Mouse (Mus musculus): ENCODE results near the gene Tmem190. TPM values are rescaled to one million over a fixed set of nuclear protein-coding genes. Genes with fewer than 3 reads are reported as not detected.

Tmem190 gene
- polyA plus RNA-seq, 1 experiment from 2014 or later = 0.41 TPM

- peaks cover 9% of the 10 kb centered on the region for H3K36me3 ChIP-seq (ENCODE audit: control insufficient read depth, insufficient read depth, low read length)
- peaks cover 6% of the 10 kb centered on the region for H3K4me1 ChIP-seq (ENCODE audit: control insufficient read depth, insufficient read depth, low read length)
- 73% methylated on average over 2 of the region's 2 CpGs for WGBS
- no peak overlapping the region for H3K27ac ChIP-seq (replicated peaks; ENCODE audit: low read depth, low read length)
- H3K9ac ChIP-seq (ENCODE audit: low read length) = no peak overlapping the region
- no peaks in the 10 kb centered on the region for H3K9me3 ChIP-seq (ENCODE audit: control insufficient read depth, low read length)
- no peak for DNase-seq (ENCODE audit: low spot score)
- H3K27me3 ChIP-seq (ENCODE audit: control insufficient read depth, insufficient read depth, low read length) = no peaks in the 10 kb centered on the region
- no peak for ATAC-seq (ENCODE audit: insufficient number of reproducible peaks, low FRiP score, low TSS enrichment, low read depth)
- H3K4me3 ChIP-seq (ENCODE audit: low read depth, low read length) = no peak overlapping the region
- no peak overlapping the region for H3K4me2 ChIP-seq (ENCODE audit: low read depth, severe bottlenecking)
Measured at GRCm38 (mm10) chr7:4743354-4743753, 39.4 kb upstream of the Tmem190 start.

- H3K4me1 ChIP-seq (ENCODE audit: control insufficient read depth, insufficient read depth, low read length) = peaks cover 4% of the 10 kb centered on the region
- ATAC-seq (ENCODE audit: insufficient number of reproducible peaks, low FRiP score, low TSS enrichment, low read depth) (no peak), DNase-seq (ENCODE audit: low spot score) (no peak)
- H3K27me3 ChIP-seq (ENCODE audit: control insufficient read depth, insufficient read depth, low read length) = no peaks in the 10 kb centered on the region
- peaks cover 9% of the 10 kb centered on the region for H3K36me3 ChIP-seq (ENCODE audit: control insufficient read depth, insufficient read depth, low read length)
- WGBS = 95% methylated on average over 6 of the region's 6 CpGs
- H3K27ac ChIP-seq (replicated peaks; ENCODE audit: low read depth, low read length) = no peak overlapping the region
- no peak overlapping the region for H3K4me3 ChIP-seq (ENCODE audit: low read depth, low read length)
- no peaks in the 10 kb centered on the region for H3K9me3 ChIP-seq (ENCODE audit: control insufficient read depth, low read length)
- no peak overlapping the region for H3K9ac ChIP-seq (ENCODE audit: low read length)
- H3K4me2 ChIP-seq (ENCODE audit: low read depth, severe bottlenecking) = no peak overlapping the region
Measured at GRCm38 (mm10) chr7:4744886-4745285, 37.9 kb upstream of the Tmem190 start.

DNA sequence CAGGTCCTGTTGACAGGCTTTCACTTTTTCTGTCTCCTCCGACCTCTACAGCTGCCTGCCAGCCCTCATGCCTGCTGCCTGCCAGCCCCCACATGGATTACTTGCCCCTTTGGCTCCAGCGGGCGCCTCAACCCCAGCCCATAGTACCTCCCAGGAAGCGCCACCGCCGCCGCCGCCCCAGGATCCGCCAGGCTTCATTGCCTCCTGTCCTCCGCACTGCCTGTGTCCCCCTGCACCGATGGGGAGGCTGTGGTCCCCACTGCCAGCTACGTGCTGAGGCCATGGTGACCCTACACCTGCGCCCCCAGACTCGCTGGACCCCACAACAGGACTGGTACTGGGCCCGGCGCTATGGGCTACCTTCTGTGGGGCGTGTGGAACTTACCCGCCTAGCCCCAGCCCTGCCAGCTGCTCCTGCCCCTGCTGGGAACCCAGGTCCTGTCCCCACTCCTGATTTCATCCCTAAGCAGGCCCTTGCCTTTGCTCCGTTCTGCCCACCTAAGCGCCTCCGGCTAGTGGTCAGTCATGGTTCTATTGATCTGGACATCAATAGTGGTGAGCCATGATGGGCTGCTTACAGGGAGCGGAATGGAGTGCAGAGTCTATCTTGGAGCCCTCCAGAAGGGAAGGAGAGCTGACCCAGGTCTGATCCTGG, 36.3 kb upstream of the Tmem190 start:
- no peaks in the 10 kb centered on the region for H3K27me3 ChIP-seq (ENCODE audit: control insufficient read depth, insufficient read depth, low read length)
- no peak overlapping the region for H3K9ac ChIP-seq (ENCODE audit: low read length)
- H3K4me2 ChIP-seq (ENCODE audit: low read depth, severe bottlenecking) = no peak overlapping the region
- H3K4me3 ChIP-seq (ENCODE audit: low read depth, low read length) = no peak overlapping the region
- no peaks in the 10 kb centered on the region for H3K9me3 ChIP-seq (ENCODE audit: control insufficient read depth, low read length)
- peaks cover 4% of the 10 kb centered on the region for H3K4me1 ChIP-seq (ENCODE audit: control insufficient read depth, insufficient read depth, low read length)
- peaks cover 9% of the 10 kb centered on the region for H3K36me3 ChIP-seq (ENCODE audit: control insufficient read depth, insufficient read depth, low read length)
- no peak for DNase-seq (ENCODE audit: low spot score)
- ATAC-seq (ENCODE audit: insufficient number of reproducible peaks, low FRiP score, low TSS enrichment, low read depth) = no peak
- no peak overlapping the region for H3K27ac ChIP-seq (replicated peaks; ENCODE audit: low read depth, low read length)
- WGBS = 88% methylated on average over 22 of the region's 22 CpGs

DNA sequence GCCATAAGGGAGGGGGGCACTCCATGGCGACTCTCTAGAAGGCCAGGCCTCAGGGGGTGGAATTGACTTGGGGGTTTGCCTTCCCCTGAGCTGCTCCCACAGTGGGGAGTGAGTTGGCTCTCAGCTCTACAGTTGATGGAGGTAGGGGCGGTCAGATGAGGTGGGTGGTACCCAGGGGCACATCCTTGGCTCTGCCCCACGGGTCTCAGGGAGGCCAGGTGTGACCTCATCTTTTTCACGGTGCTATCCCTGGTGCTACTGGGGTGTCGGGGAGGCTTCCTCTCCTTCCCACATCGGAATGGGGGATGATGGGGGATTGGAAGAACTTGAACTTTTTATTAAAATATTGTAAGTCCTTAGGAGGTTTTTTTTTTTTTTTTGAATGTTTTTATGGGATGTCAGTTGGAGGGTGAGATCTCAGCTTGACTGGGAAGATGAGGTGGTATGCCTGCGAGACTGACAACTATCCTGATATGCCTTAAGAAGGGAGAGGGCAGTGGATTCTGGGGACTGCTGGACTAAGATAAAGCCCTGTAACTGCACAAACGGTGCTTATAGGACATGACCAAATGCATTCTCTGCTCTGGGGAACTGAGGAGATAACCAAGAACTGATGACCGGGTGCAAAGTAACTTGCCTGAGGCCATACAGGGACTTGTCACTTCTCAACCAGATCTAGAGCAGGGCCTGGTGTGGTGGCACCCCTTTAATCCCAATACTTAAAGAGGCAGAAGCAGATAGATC, 35.4 kb upstream of the Tmem190 start:
- H3K4me2 ChIP-seq (ENCODE audit: low read depth, severe bottlenecking) = no peak overlapping the region
- H3K27ac ChIP-seq (replicated peaks; ENCODE audit: low read depth, low read length) = no peak overlapping the region
- no peak for ATAC-seq (ENCODE audit: insufficient number of reproducible peaks, low FRiP score, low TSS enrichment, low read depth)
- H3K27me3 ChIP-seq (ENCODE audit: control insufficient read depth, insufficient read depth, low read length) = no peaks in the 10 kb centered on the region
- H3K36me3 ChIP-seq (ENCODE audit: control insufficient read depth, insufficient read depth, low read length) = peaks cover 9% of the 10 kb centered on the region
- H3K9ac ChIP-seq (ENCODE audit: low read length) = no peak overlapping the region
- H3K9me3 ChIP-seq (ENCODE audit: control insufficient read depth, low read length) = no peaks in the 10 kb centered on the region
- 59% methylated on average over 9 of the region's 9 CpGs for WGBS
- no peak for DNase-seq (ENCODE audit: low spot score)
- H3K4me1 ChIP-seq (ENCODE audit: control insufficient read depth, insufficient read depth, low read length) = peaks cover 7% of the 10 kb centered on the region
- no peak overlapping the region for H3K4me3 ChIP-seq (ENCODE audit: low read depth, low read length)

DNA sequence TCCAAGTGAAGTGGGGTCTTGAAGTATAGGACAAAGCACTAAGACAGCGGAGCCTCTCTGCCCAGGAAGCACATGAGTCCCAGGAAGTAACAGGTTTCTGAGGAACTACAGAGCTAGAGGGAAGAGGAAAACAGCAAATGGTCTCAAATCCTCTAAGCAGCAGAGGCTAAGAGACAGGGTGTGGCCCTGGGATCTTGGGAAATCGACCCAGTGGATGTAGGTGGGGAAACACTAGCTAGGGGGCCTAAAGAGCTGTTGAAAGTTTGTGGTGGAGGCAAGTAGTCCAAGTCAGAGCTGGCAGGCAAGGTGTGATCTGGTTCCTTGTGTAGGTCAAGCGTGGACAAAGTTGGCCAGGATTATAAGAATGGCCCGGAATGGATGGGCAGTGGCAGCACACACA, 34.4 kb upstream of the Tmem190 start:
- Histone ChIP-seq H3K9me3 (ENCODE audit: control insufficient read depth, low read length) (no peaks in the 10 kb centered on the region), H3K4me2 (ENCODE audit: low read depth, severe bottlenecking) (no peak overlapping the region), H3K9ac (ENCODE audit: low read length) (no peak overlapping the region), H3K27me3 (ENCODE audit: control insufficient read depth, insufficient read depth, low read length) (no peaks in the 10 kb centered on the region), H3K4me1 (ENCODE audit: control insufficient read depth, insufficient read depth, low read length) (peaks cover 9% of the 10 kb centered on the region), H3K27ac (replicated peaks; ENCODE audit: low read depth, low read length) (no peak overlapping the region), H3K36me3 (ENCODE audit: control insufficient read depth, insufficient read depth, low read length) (peaks cover 3% of the 10 kb centered on the region), H3K4me3 (ENCODE audit: low read depth, low read length) (no peak overlapping the region)
- 74% methylated on average over 4 of the region's 4 CpGs for WGBS
- ATAC-seq (ENCODE audit: insufficient number of reproducible peaks, low FRiP score, low TSS enrichment, low read depth) (no peak), DNase-seq (ENCODE audit: low spot score) (no peak)

- no peaks in the 10 kb centered on the region for H3K9me3 ChIP-seq (ENCODE audit: control insufficient read depth, low read length)
- no peak overlapping the region for H3K4me2 ChIP-seq (ENCODE audit: low read depth, severe bottlenecking)
- no peak overlapping the region for H3K4me3 ChIP-seq (ENCODE audit: low read depth, low read length)
- 90% methylated on average over 2 of the region's 2 CpGs for WGBS
- peaks cover 3% of the 10 kb centered on the region for H3K36me3 ChIP-seq (ENCODE audit: control insufficient read depth, insufficient read depth, low read length)
- no peak overlapping the region for H3K9ac ChIP-seq (ENCODE audit: low read length)
- H3K27ac ChIP-seq (replicated peaks; ENCODE audit: low read depth, low read length) = no peak overlapping the region
- ATAC-seq (ENCODE audit: insufficient number of reproducible peaks, low FRiP score, low TSS enrichment, low read depth) (no peak), DNase-seq (ENCODE audit: low spot score) (no peak)
- no peaks in the 10 kb centered on the region for H3K27me3 ChIP-seq (ENCODE audit: control insufficient read depth, insufficient read depth, low read length)
- H3K4me1 ChIP-seq (ENCODE audit: control insufficient read depth, insufficient read depth, low read length) = peaks cover 9% of the 10 kb centered on the region
Measured at GRCm38 (mm10) chr7:4749169-4749568, 33.6 kb upstream of the Tmem190 start.

- Histone ChIP-seq H3K4me1 (ENCODE audit: control insufficient read depth, insufficient read depth, low read length) (peaks cover 9% of the 10 kb centered on the region), H3K9ac (ENCODE audit: low read length) (no peak overlapping the region), H3K36me3 (ENCODE audit: control insufficient read depth, insufficient read depth, low read length) (no peaks in the 10 kb centered on the region; the same call in 1 of the 2 replicates), H3K27me3 (ENCODE audit: control insufficient read depth, insufficient read depth, low read length) (no peaks in the 10 kb centered on the region), H3K4me2 (ENCODE audit: low read depth, severe bottlenecking) (peak overlapping the region; percentile 39), H3K9me3 (ENCODE audit: control insufficient read depth, low read length) (no peaks in the 10 kb centered on the region), H3K27ac (replicated peaks; ENCODE audit: low read depth, low read length) (no peak overlapping the region), H3K4me3 (ENCODE audit: low read depth, low read length) (peak overlapping the region; percentile 33)
- WGBS = 1% methylated on average over 30 of the region's 30 CpGs
- DNase-seq (ENCODE audit: low spot score) (peak; percentile 82), ATAC-seq (ENCODE audit: insufficient number of reproducible peaks, low FRiP score, low TSS enrichment, low read depth) (peak; percentile 77)
Measured at GRCm38 (mm10) chr7:4751971-4752820, 30.5 kb upstream of the Tmem190 start.

- DNase-seq (ENCODE audit: low spot score) = peak; percentile 94
- Histone ChIP-seq H3K36me3 (ENCODE audit: control insufficient read depth, insufficient read depth, low read length) (no peaks in the 10 kb centered on the region; the same call in 1 of the 2 replicates), H3K27me3 (ENCODE audit: control insufficient read depth, insufficient read depth, low read length) (no peaks in the 10 kb centered on the region), H3K4me3 (ENCODE audit: low read depth, low read length) (peak within 1 kb of the TSS; percentile 33), H3K9ac (ENCODE audit: low read length) (no peak within 1 kb of the TSS; the same call in 1 of the 2 replicates), H3K27ac (replicated peaks; ENCODE audit: low read depth, low read length) (no peak within 1 kb of the TSS), H3K4me2 (ENCODE audit: low read depth, severe bottlenecking) (peak within 1 kb of the TSS; percentile 39), H3K9me3 (ENCODE audit: control insufficient read depth, low read length) (no peaks in the 10 kb centered on the region), H3K4me1 (ENCODE audit: control insufficient read depth, insufficient read depth, low read length) (peaks cover 9% of the 10 kb centered on the region)
- ATAC-seq (ENCODE audit: insufficient number of reproducible peaks, low FRiP score, low TSS enrichment, low read depth) = peak; percentile 94
- 5% methylated on average over 24 of the region's 24 CpGs for WGBS
Measured at GRCm38 (mm10) chr7:4752821-4753570, 29.7 kb upstream of the Tmem190 start, which contains the start of gene Cox6b2. TSS of gene Cox6b2 (minus strand) at chr7:4753094.
